Mouse (Mus musculus) thymus, postnatal 4 days (tissue): ENCODE measurements around the gene Gm3629.
"Not testable (repeated sequence)": the region's sequence is repeated elsewhere in the genome, so short reads cannot be mapped to it uniquely, and the experiment has no call there.

Source experiments
- DNase-seq: peaks from one replicate; pipeline ENCODE4 v3.0.0; 2021

Gm3629 gene

GRCm38 (mm10) chr14:6590513-6590912 is at the start of gene Gm3629:
Gm3629 (minus strand) TSS chr14:6590613.
- not testable (repeated sequence) for DNase-seq

- DNase-seq, result not testable (repeated sequence)
These were observed 31.9 kb upstream of the Gm3629 start, which contains the start of gene Gm3460 for GRCm38 (mm10) chr14:6622318-6622717. Gm3460 (minus strand) TSS chr14:6622418.

GRCm38 (mm10) chr14:6606436-6606835 is 16.0 kb upstream of the Gm3629 start:
- DNase-seq, result peak; percentile 5

GRCm38 (mm10) chr14:6605004-6605403 is 14.6 kb upstream of the Gm3629 start:
- peak; percentile 29 for DNase-seq

- peak; percentile 3 for DNase-seq
These were observed 14.1 kb upstream of the Gm3629 start for GRCm38 (mm10) chr14:6604551-6604950.

- not testable (repeated sequence) for DNase-seq
These were observed 53.2 kb downstream of the Gm3629 start, which contains the start of gene Gm8356 for GRCm38 (mm10) chr14:6537190-6537589. Gm8356 (minus strand) TSS chr14:6537290.
